Mouse (Mus musculus): ENCODE measurements at regions not wholly inside any gene's neighbourhood (a gene's known extent, or its start where the extent isn't known, plus 50 kb on each side); places are given as distances from the start of the nearest gene placed in this dataset.

DNA sequence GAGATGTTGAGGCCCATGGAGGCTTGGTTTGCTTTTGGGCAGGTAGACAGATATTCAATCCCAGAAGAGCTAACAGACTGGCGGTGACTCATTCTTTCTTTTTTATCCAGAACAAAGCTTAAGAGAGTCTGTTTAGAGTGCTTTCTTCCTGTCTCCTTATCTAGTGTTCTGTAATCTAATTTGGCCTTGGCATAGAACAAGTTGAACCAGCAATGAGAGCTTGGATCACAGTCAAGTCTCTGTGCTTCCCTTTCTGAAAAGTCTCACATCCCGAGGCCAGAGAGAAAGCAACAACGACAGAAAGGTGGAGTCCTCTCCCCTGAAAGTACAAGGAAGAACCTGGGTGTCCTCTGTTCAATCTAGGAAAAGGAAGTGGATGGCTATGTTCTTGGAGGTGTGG lies 401.2 kb upstream of the Etaa1 start:
- no peak for TF ChIP-seq CTCF (IDR thresholded peaks at IDR 0.05; ENCODE audit: borderline replicate concordance, insufficient read depth, low read depth, low read length)
- no peak for TF ChIP-seq POLR2A (IDR thresholded peaks at IDR 0.05; ENCODE audit: borderline replicate concordance, insufficient read depth, low read length)

Measured in cerebellum, adult 2 months (tissue).